Mouse (Mus musculus): ENCODE measurements around the gene Enox1. TPM values are rescaled to one million over a fixed set of nuclear protein-coding genes. Genes with fewer than 3 reads are reported as not detected.

The Enox1 gene
- polyA plus RNA-seq, 1 experiment from 2014 or later: 0.58 TPM

GRCm38 (mm10) chr14:77509924-77510323 is 353.4 kb downstream of the Enox1 start:
- H3K4me2 ChIP-seq: no peak overlapping the region
- WGBS (ENCODE audit: insufficient replicate concordance): 70% methylated on average over 3 of the region's 3 CpGs
- H3K36me3 ChIP-seq: no peaks in the 10 kb centered on the region
- no peak for ATAC-seq
- H3K9me3 ChIP-seq (replicated peaks): no peaks in the 10 kb centered on the region
- H3K27ac ChIP-seq: no peak overlapping the region
- H3K4me1 ChIP-seq: 0 out of 2 replicates have a peak, but pooled peaks cover 1% of the 10 kb centered on the region
- H3K4me3 ChIP-seq: no peak overlapping the region
- no peaks in the 10 kb centered on the region for H3K27me3 ChIP-seq (replicated peaks)
- no peak overlapping the region for H3K9ac ChIP-seq

- no peaks in the 10 kb centered on the region for H3K36me3 ChIP-seq
- H3K9me3 ChIP-seq (replicated peaks): no peaks in the 10 kb centered on the region
- no peak overlapping the region for H3K4me2 ChIP-seq
- WGBS (ENCODE audit: insufficient replicate concordance): 59% methylated on average over 7 of the region's 7 CpGs
- no peaks in the 10 kb centered on the region for H3K4me1 ChIP-seq
- no peak overlapping the region for H3K4me3 ChIP-seq
- no peak overlapping the region for H3K27ac ChIP-seq
- H3K9ac ChIP-seq: no peak overlapping the region
- H3K27me3 ChIP-seq (replicated peaks): no peaks in the 10 kb centered on the region
- no peak for ATAC-seq
Observed at GRCm38 (mm10) chr14:77511137-77511870, 354.7 kb downstream of the Enox1 start.

GRCm38 (mm10) chr14:77518017-77518416 is 361.5 kb downstream of the Enox1 start:
- 60% methylated on average over 4 of the region's 4 CpGs for WGBS (ENCODE audit: insufficient replicate concordance)
- Histone ChIP-seq H3K36me3 (no peaks in the 10 kb centered on the region), H3K4me3 (no peak overlapping the region), H3K4me2 (no peak overlapping the region), H3K9me3 (replicated peaks) (no peaks in the 10 kb centered on the region), H3K27ac (no peak overlapping the region), H3K4me1 (no peaks in the 10 kb centered on the region), H3K9ac (no peak overlapping the region), H3K27me3 (replicated peaks) (no peaks in the 10 kb centered on the region)
- ATAC-seq: no peak

- no peak overlapping the region for H3K4me2 ChIP-seq
- no peak overlapping the region for H3K4me3 ChIP-seq
- H3K9me3 ChIP-seq (replicated peaks): no peaks in the 10 kb centered on the region
- H3K36me3 ChIP-seq: no peaks in the 10 kb centered on the region
- no peak for ATAC-seq
- no peak overlapping the region for H3K9ac ChIP-seq
- H3K27ac ChIP-seq: no peak overlapping the region
- WGBS (ENCODE audit: insufficient replicate concordance): 27% methylated on average over 7 of the region's 7 CpGs
- no peaks in the 10 kb centered on the region for H3K27me3 ChIP-seq (replicated peaks)
- H3K4me1 ChIP-seq: no peaks in the 10 kb centered on the region
Observed at GRCm38 (mm10) chr14:77518941-77519695, 362.6 kb downstream of the Enox1 start.

- H3K4me1 ChIP-seq: no peaks in the 10 kb centered on the region
- no peaks in the 10 kb centered on the region for H3K27me3 ChIP-seq (replicated peaks)
- H3K9ac ChIP-seq: no peak overlapping the region
- no peaks in the 10 kb centered on the region for H3K9me3 ChIP-seq (replicated peaks)
- 42% methylated on average over 1 of the region's 1 CpGs for WGBS (ENCODE audit: insufficient replicate concordance)
- no peak overlapping the region for H3K4me3 ChIP-seq
- no peak overlapping the region for H3K4me2 ChIP-seq
- no peak for ATAC-seq
- no peak overlapping the region for H3K27ac ChIP-seq
- H3K36me3 ChIP-seq: no peaks in the 10 kb centered on the region
Observed at GRCm38 (mm10) chr14:77519701-77520100, 363.1 kb downstream of the Enox1 start.

GRCm38 (mm10) chr14:77524303-77524702 is 367.7 kb downstream of the Enox1 start:
- Histone ChIP-seq H3K27me3 (replicated peaks) (no peaks in the 10 kb centered on the region), H3K9ac (no peak overlapping the region), H3K4me3 (no peak overlapping the region), H3K27ac (no peak overlapping the region), H3K4me1 (no peaks in the 10 kb centered on the region), H3K9me3 (replicated peaks) (no peaks in the 10 kb centered on the region), H3K36me3 (no peaks in the 10 kb centered on the region), H3K4me2 (no peak overlapping the region)
- ATAC-seq: no peak
- WGBS (ENCODE audit: insufficient replicate concordance): 27% methylated on average over 4 of the region's 4 CpGs

- H3K9ac ChIP-seq: no peak overlapping the region
Observed at GRCm38 (mm10) chr14:77526262-77526661, 369.7 kb downstream of the Enox1 start.

DNA sequence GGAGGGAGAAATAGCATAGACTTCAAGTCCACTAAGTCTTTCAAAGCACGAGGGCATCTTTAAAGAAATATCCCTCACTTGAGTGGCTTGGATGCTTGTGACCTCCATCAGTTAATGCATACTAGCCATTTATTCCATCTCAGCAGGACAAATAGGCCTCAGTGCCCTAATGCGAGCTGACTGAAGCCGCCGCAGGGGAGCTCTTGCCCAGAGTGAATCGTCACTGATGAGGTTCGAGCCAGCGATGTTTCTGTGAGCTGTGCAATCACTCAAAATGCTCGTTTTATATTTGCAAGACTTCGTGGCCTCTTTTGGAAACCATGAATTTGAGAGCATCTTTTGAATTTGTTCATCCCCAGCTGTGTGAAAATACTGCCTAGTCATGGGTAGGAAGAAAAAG is 372.6 kb downstream of the Enox1 start:
- H3K27me3 ChIP-seq (replicated peaks): no peaks in the 10 kb centered on the region
- no peak overlapping the region for H3K4me3 ChIP-seq
- no peaks in the 10 kb centered on the region for H3K4me1 ChIP-seq
- H3K4me2 ChIP-seq: no peak overlapping the region
- no peak overlapping the region for H3K27ac ChIP-seq
- no peak for ATAC-seq
- no peaks in the 10 kb centered on the region for H3K36me3 ChIP-seq
- WGBS (ENCODE audit: insufficient replicate concordance): 75% methylated on average over 9 of the region's 9 CpGs
- H3K9ac ChIP-seq: no peak overlapping the region
- H3K9me3 ChIP-seq (replicated peaks): no peaks in the 10 kb centered on the region

More at GRCm38 (mm10) chr14:77526262-77526661, 369.7 kb downstream of the Enox1 start:
- ATAC-seq: no peak
- no peaks in the 10 kb centered on the region for H3K9me3 ChIP-seq (replicated peaks)
- no peaks in the 10 kb centered on the region for H3K36me3 ChIP-seq
- H3K27me3 ChIP-seq (replicated peaks): no peaks in the 10 kb centered on the region
- no peaks in the 10 kb centered on the region for H3K4me1 ChIP-seq
- no peak overlapping the region for H3K4me3 ChIP-seq
- 56% methylated on average over 1 of the region's 1 CpGs for WGBS (ENCODE audit: insufficient replicate concordance)
- no peak overlapping the region for H3K27ac ChIP-seq
- no peak overlapping the region for H3K4me2 ChIP-seq

GRCm38 (mm10) chr14:77529621-77530020 is 373.1 kb downstream of the Enox1 start:
- Histone ChIP-seq H3K9me3 (replicated peaks) (no peaks in the 10 kb centered on the region), H3K9ac (no peak overlapping the region), H3K27me3 (replicated peaks) (no peaks in the 10 kb centered on the region), H3K27ac (no peak overlapping the region), H3K36me3 (no peaks in the 10 kb centered on the region), H3K4me3 (no peak overlapping the region), H3K4me1 (no peaks in the 10 kb centered on the region), H3K4me2 (no peak overlapping the region)
- ATAC-seq: no peak
- 67% methylated on average over 5 of the region's 5 CpGs for WGBS (ENCODE audit: insufficient replicate concordance)

DNA sequence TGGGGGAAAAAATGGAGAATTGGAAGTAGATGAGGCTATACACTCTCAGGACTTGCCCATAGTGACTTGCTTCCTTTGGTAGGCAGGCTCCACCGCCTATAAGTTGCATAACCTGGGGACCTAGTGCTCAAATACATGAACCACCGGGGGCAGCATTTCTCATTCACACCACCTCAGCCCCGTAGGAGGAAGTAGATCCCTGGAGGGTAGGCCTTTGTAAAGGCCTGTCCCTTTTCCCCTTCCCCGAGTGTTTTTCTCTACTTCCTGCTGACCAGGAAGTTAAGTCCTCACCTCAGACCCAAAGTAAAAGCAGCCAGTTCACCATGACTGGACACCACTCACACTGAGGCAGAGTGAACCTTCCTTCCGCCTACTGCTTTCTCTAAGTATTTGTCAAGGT is 377.1 kb downstream of the Enox1 start:
- ATAC-seq: no peak

GRCm38 (mm10) chr14:77534120-77534519 is 377.6 kb downstream of the Enox1 start:
- no peak for ATAC-seq
- H3K27me3 ChIP-seq (replicated peaks): no peaks in the 10 kb centered on the region
- H3K4me2 ChIP-seq: no peak overlapping the region
- H3K9me3 ChIP-seq (replicated peaks): no peaks in the 10 kb centered on the region
- H3K27ac ChIP-seq: no peak overlapping the region
- no peaks in the 10 kb centered on the region for H3K4me1 ChIP-seq
- no peaks in the 10 kb centered on the region for H3K36me3 ChIP-seq
- no peak overlapping the region for H3K9ac ChIP-seq
- 80% methylated on average over 7 of the region's 7 CpGs for WGBS (ENCODE audit: insufficient replicate concordance)
- H3K4me3 ChIP-seq: no peak overlapping the region

More for the DNA sequence above, 377.1 kb downstream of the Enox1 start:
- Histone ChIP-seq H3K4me2 (no peak overlapping the region), H3K9me3 (replicated peaks) (no peaks in the 10 kb centered on the region), H3K4me3 (no peak overlapping the region), H3K9ac (no peak overlapping the region), H3K36me3 (no peaks in the 10 kb centered on the region), H3K27me3 (replicated peaks) (no peaks in the 10 kb centered on the region), H3K4me1 (no peaks in the 10 kb centered on the region), H3K27ac (no peak overlapping the region)
- 46% methylated on average over 5 of the region's 5 CpGs for WGBS (ENCODE audit: insufficient replicate concordance)

- no peak for ATAC-seq
- H3K4me3 ChIP-seq: no peak overlapping the region
- 41% methylated on average over 2 of the region's 2 CpGs for WGBS (ENCODE audit: insufficient replicate concordance)
- H3K27ac ChIP-seq: no peak overlapping the region
- no peaks in the 10 kb centered on the region for H3K27me3 ChIP-seq (replicated peaks)
- H3K36me3 ChIP-seq: no peaks in the 10 kb centered on the region
- no peak overlapping the region for H3K9ac ChIP-seq
- no peak overlapping the region for H3K4me2 ChIP-seq
- H3K9me3 ChIP-seq (replicated peaks): no peaks in the 10 kb centered on the region
- H3K4me1 ChIP-seq: no peaks in the 10 kb centered on the region
Observed at GRCm38 (mm10) chr14:77536592-77536991, 380.0 kb downstream of the Enox1 start.

All from liver, embryonic 12.5 days (tissue).